Mouse (Mus musculus) heart, adult 2 months (tissue): ENCODE results near the gene Ptcra. TPM values are rescaled to one million over a fixed set of nuclear protein-coding genes. Genes with fewer than 3 reads are reported as not detected.

ENCODE experiments used
- DNase-seq, 2 experiments: peaks; one replicate each; pipeline ENCODE4 v3.0.0; 2021
- H3K27ac ChIP-seq: fragments of 200-600 bp; 2 replicates; pipeline ENCODE4 v1.8.1; 2022
- H3K27me3 ChIP-seq: fragments of 200-500 bp; 2 replicates; pipeline ENCODE4 v1.6.1; 2012; ENCODE audit warnings: mild to moderate bottlenecking, low read length, inconsistent platforms, mixed read lengths; ENCODE audit not compliant: control insufficient read depth, insufficient read depth
- H3K36me3 ChIP-seq: fragments of 200-500 bp; 2 replicates; pipeline ENCODE4 v1.6.1; 2012; ENCODE audit warnings: low read length, inconsistent platforms; ENCODE audit not compliant: control insufficient read depth, insufficient read depth
- H3K4me1 ChIP-seq: fragments of 200-500 bp; 2 replicates; pipeline ENCODE4 v1.6.1; 2011; ENCODE audit warnings: low read length; ENCODE audit not compliant: control insufficient read depth, insufficient read depth
- H3K4me3 ChIP-seq: fragments of 200-600 bp; 2 replicates; pipeline ENCODE4 v1.8.1; 2022
- H3K79me2 ChIP-seq: fragments of 200-500 bp; replicated peaks from 2 replicates; pipeline ENCODE4 v1.6.1; 2012; ENCODE audit warnings: mild to moderate bottlenecking, inconsistent platforms, low read length, moderate library complexity, mixed read lengths; ENCODE audit not compliant: control insufficient read depth, insufficient read depth
- H3K9ac ChIP-seq: fragments of 200-500 bp; 2 replicates; pipeline ENCODE4 v1.6.1; 2012; ENCODE audit warnings: low read depth, mild to moderate bottlenecking, control low read depth, inconsistent platforms, low read length, mixed read lengths
- CTCF ChIP-seq: fragments of 200-600 bp; IDR thresholded peaks from 2 replicates; pipeline ENCODE4 v1.8.1; 2022; ENCODE audit warnings: antibody characterized with exemption, mild to moderate bottlenecking, moderate library complexity
- EP300 ChIP-seq: fragments of 200-500 bp; IDR thresholded peaks from 2 replicates; pipeline ENCODE4 v1.6.1; 2011; ENCODE audit warnings: low read depth, low read length, control low read depth; ENCODE audit not compliant: insufficient read depth
- POLR2A ChIP-seq: fragments of 200-500 bp; IDR thresholded peaks from 2 replicates; pipeline ENCODE4 v1.6.1; 2011; ENCODE audit warnings: mild to moderate bottlenecking, low read depth, low read length, control low read depth; ENCODE audit not compliant: insufficient read depth
- WGBS: fragments of 180-500 bp; shearing (Covaris S2); methylation state at CpG from one replicate; pipeline ENCODE4 v1.1.7; 2018; 5-methylcytosine and 5-hydroxymethylcytosine counted together
- intact Hi-C: fragments of 180-260 bp; cut with DNase I; formaldehyde crosslinking; loops from one replicate; pipeline ENCODE4 v1.15.1; 2025
- polyA plus RNA-seq: library from polyadenylated mRNA; depleted of rRNA; stranded (reverse); fragments of >200 nt; gene quantifications from 2 replicates; pipeline ENCODE4 v1.2.3, GENCODE M21; 2012
- total RNA-seq, 2 experiments: library from RNA; stranded (reverse); gene quantifications; 2 replicates each; pipeline ENCODE4 v1.2.3; 2021

The Ptcra gene
- total and polyA plus RNA-seq, 3 experiments = 0.08 TPM; not detected in 2

GRCm38 (mm10) chr17:46725731-46726645 lies 37.5 kb downstream of the Ptcra start:
- no peaks in the 10 kb centered on the region for H3K27me3 ChIP-seq
- H3K27ac ChIP-seq = no peak overlapping the region
- 88% methylated on average over 26 of the region's 26 CpGs for WGBS
- no peaks in the 10 kb centered on the region for H3K4me1 ChIP-seq
- no peaks in the 10 kb centered on the region for H3K36me3 ChIP-seq
- intact Hi-C loops = loop anchor here (2.0 kb wide), 1 partner anchor 201 kb away; no protein-coding TSS in a partner anchor
- H3K79me2 ChIP-seq = no peaks in the 10 kb centered on the region
- no peak for DNase-seq
- TF ChIP-seq POLR2A = no peak
- no peak for TF ChIP-seq EP300
- no peak for TF ChIP-seq CTCF
- no peak overlapping the region for H3K4me3 ChIP-seq
- no peak overlapping the region for H3K9ac ChIP-seq

DNA sequence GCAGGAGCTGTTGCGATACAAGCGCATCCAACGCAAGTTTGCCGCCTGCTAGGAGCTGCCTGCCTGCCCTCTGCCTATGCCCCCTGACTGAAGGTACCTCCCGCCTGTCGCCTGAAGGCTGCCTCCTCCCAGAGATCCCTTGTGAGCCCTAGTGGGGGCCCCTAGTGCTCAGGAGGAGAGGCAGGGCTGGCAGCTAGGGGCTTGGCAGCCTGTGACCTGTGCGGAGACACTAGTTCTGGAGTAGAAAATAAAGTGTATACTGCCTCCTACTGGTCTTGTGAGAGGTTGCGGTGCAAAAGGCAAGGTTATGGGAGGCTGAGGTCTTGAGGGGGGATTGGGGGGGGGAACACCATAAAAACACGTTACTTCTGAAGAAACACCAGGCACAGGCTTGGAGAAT lies 38.2 kb downstream of the Ptcra start:
- no peak for DNase-seq
- Histone ChIP-seq H3K27ac (no peak overlapping the region), H3K36me3 (no peaks in the 10 kb centered on the region), H3K4me1 (no peaks in the 10 kb centered on the region), H3K79me2 (no peaks in the 10 kb centered on the region), H3K4me3 (no peak overlapping the region), H3K9ac (no peak overlapping the region), H3K27me3 (no peaks in the 10 kb centered on the region)
- TF ChIP-seq CTCF = peak; percentile 66
- no peak for TF ChIP-seq POLR2A
- no peak for TF ChIP-seq EP300
- WGBS = 67% methylated on average over 9 of the region's 9 CpGs
- intact Hi-C loops = loop anchor here (2.0 kb wide), 1 partner anchor 200 kb away; no protein-coding TSS in a partner anchor

GRCm38 (mm10) chr17:46724477-46725084 lies 38.9 kb downstream of the Ptcra start:
- no peak overlapping the region for H3K9ac ChIP-seq
- H3K36me3 ChIP-seq = no peaks in the 10 kb centered on the region
- WGBS = 81% methylated on average over 20 of the region's 20 CpGs
- no peak for DNase-seq
- TF ChIP-seq EP300 = no peak
- no peak for TF ChIP-seq CTCF
- no peak for TF ChIP-seq POLR2A
- no peaks in the 10 kb centered on the region for H3K27me3 ChIP-seq
- no peaks in the 10 kb centered on the region for H3K79me2 ChIP-seq
- no peak overlapping the region for H3K27ac ChIP-seq
- intact Hi-C loops = loop anchor here (2.0 kb wide), 1 partner anchor 200 kb away; no protein-coding TSS in a partner anchor
- no peaks in the 10 kb centered on the region for H3K4me1 ChIP-seq
- H3K4me3 ChIP-seq = no peak overlapping the region

DNA sequence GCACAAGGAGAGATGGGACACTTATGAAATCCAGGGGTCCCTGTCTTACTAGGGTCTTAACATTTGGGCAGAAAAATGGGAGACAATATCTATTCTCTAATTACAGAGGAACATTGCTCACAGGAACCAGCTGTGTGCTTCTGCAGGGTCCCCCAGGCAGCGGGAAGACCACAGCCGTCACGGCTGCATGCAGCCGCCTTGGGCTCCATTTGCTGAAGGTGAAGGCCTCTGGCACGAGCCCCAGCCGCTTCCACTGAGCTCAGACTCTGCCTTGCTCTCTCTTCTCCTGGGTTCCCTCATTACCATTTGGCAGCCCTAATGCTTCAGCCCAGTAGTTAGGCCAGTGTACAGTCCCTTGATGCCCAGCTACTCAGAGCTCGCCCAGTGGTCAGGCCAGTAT lies 42.4 kb downstream of the Ptcra start:
- intact Hi-C loops = no loop called here
- no peaks in the 10 kb centered on the region for H3K79me2 ChIP-seq
- 95% methylated on average over 7 of the region's 7 CpGs for WGBS
- no peak overlapping the region for H3K4me3 ChIP-seq
- H3K36me3 ChIP-seq = no peaks in the 10 kb centered on the region
- no peak for TF ChIP-seq POLR2A
- no peak for TF ChIP-seq CTCF
- no peak for TF ChIP-seq EP300
- H3K27me3 ChIP-seq = no peaks in the 10 kb centered on the region
- DNase-seq = no peak
- no peak overlapping the region for H3K27ac ChIP-seq
- H3K9ac ChIP-seq = no peak overlapping the region
- no peaks in the 10 kb centered on the region for H3K4me1 ChIP-seq

GRCm38 (mm10) chr17:46714756-46715481 lies 48.6 kb downstream of the Ptcra start:
- peaks cover 2% of the 10 kb centered on the region; the same call in 1 of the 2 replicates for H3K79me2 ChIP-seq
- no peaks in the 10 kb centered on the region for H3K27me3 ChIP-seq
- no peak for DNase-seq
- H3K4me1 ChIP-seq = peaks cover 1% of the 10 kb centered on the region; the same call in 1 of the 2 replicates
- H3K27ac ChIP-seq = no peak overlapping the region
- peak; percentile 69 for TF ChIP-seq CTCF
- no peak for TF ChIP-seq EP300
- no peak overlapping the region for H3K4me3 ChIP-seq
- 0 out of 2 replicates have a peak, but pooled peaks cover 2% of the 10 kb centered on the region for H3K36me3 ChIP-seq
- intact Hi-C loops = loop anchor here (5.0 kb wide), 2 partner anchors 37 to 163 kb away; partner anchors contain the start of gene Cnpy3
- H3K9ac ChIP-seq = no peak overlapping the region
- 91% methylated on average over 11 of the region's 11 CpGs for WGBS
